Mouse (Mus musculus): ENCODE data around the gene Abcc2. TPM values are rescaled to one million over a fixed set of nuclear protein-coding genes. Genes with fewer than 3 reads are reported as not detected.

Abcc2 gene
- polyA plus RNA-seq, 1 experiment from 2014 or later, result 0.03 TPM

DNA sequence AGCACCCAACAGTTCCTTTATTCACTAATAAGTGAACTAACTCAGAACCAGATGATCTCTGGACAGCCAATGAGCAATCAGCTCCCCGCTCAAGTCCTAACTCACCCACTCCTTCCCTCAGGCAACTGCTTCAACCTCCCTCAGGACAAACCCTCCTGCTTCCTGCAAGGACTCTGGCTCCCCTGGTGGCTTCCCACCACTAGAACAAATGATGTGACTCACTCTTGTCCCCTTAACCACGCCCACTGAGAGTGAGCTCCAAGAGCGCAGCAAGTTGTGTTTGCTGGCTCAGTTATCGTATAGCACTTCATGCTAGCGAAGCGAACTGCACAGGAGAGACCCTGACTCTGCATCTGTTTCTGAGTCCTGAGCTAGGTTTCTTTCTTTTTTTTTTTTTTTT, 75.4 kb downstream of the Abcc2 start:
- H3K4me1 ChIP-seq, result no peaks in the 10 kb centered on the region
- H3K4me3 ChIP-seq (replicated peaks), result no peak overlapping the region
- H3K9ac ChIP-seq, result no peak overlapping the region
- peaks cover 81% of the 10 kb centered on the region for H3K36me3 ChIP-seq
- no peak overlapping the region for H3K4me2 ChIP-seq (replicated peaks)
- 78% methylated on average over 6 of the region's 6 CpGs for WGBS
- H3K9me3 ChIP-seq (replicated peaks), result no peaks in the 10 kb centered on the region
- no peak overlapping the region for H3K27ac ChIP-seq (replicated peaks)
- no peak for ATAC-seq (ENCODE audit: insufficient number of reproducible peaks, low FRiP score, low TSS enrichment, low read depth)
- H3K27me3 ChIP-seq, result no peaks in the 10 kb centered on the region

DNA sequence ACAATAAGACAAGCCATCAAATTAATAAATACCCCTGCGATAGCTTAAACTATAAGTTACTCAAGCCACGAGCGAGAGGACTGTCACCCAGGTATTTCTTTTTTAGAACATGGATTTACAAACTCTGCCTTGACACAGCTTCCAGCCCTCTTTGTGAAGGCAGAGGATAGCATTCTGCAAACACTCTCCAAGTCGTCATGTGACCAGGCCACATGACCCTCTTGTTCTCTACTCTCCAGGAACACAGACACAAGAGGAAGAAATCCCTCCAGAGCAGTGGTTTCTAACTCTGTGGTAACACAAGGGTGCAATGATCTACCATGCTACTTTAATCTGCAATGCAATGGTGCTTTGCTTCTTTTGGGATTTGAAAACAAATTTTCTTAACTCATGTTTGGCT, 88.4 kb downstream of the Abcc2 start:
- ATAC-seq (ENCODE audit: insufficient number of reproducible peaks, low FRiP score, low TSS enrichment, low read depth), result no peak
- Histone ChIP-seq H3K4me3 (replicated peaks) (no peak overlapping the region), H3K4me2 (replicated peaks) (no peak overlapping the region), H3K4me1 (0 out of 2 replicates have a peak, but pooled peaks cover 2% of the 10 kb centered on the region), H3K36me3 (peaks cover 76% of the 10 kb centered on the region), H3K27me3 (no peaks in the 10 kb centered on the region), H3K9ac (no peak overlapping the region), H3K27ac (replicated peaks) (no peak overlapping the region), H3K9me3 (replicated peaks) (no peaks in the 10 kb centered on the region)
- WGBS, result 93% methylated on average over 4 of the region's 4 CpGs

DNA sequence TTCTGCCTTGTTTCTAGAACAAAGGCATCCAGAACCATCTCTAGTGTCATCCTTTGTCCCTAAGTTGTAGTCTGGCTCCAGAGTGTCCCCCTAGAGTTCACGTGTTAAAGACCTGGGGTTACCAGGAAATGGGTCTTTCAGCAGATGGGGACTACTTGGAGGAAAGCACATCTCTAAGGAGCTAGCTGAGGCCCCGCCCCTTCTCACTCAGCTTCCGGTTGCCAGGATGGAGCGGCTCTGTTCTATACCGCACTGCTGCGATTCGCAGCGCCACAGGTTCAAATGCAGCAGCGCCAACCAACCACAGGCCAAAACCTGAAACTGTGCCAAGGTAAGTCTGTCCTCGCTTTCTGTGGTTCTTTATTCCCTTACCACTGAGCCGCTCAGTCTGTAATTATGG, 92.4 kb downstream of the Abcc2 start:
- peaks cover 40% of the 10 kb centered on the region for H3K4me1 ChIP-seq
- no peak for ATAC-seq (ENCODE audit: insufficient number of reproducible peaks, low FRiP score, low TSS enrichment, low read depth)
- H3K9ac ChIP-seq, result no peak overlapping the region
- no peak overlapping the region for H3K4me2 ChIP-seq (replicated peaks)
- 92% methylated on average over 11 of the region's 11 CpGs for WGBS
- H3K27ac ChIP-seq (replicated peaks), result no peak overlapping the region
- H3K36me3 ChIP-seq, result peaks cover 41% of the 10 kb centered on the region
- H3K4me3 ChIP-seq (replicated peaks), result no peak overlapping the region
- no peaks in the 10 kb centered on the region for H3K27me3 ChIP-seq
- H3K9me3 ChIP-seq (replicated peaks), result no peaks in the 10 kb centered on the region

- 15% methylated on average over 2 of the region's 2 CpGs for WGBS
- 0 out of 2 replicates have a peak overlapping the region, but pooled peaks have one; percentile 19 for H3K4me2 ChIP-seq (replicated peaks)
- H3K27ac ChIP-seq (replicated peaks), result peak overlapping the region; percentile 55; the same call in 1 of the 2 replicates
- H3K9me3 ChIP-seq (replicated peaks), result no peaks in the 10 kb centered on the region
- H3K4me1 ChIP-seq, result peaks cover 56% of the 10 kb centered on the region
- H3K9ac ChIP-seq, result no peak overlapping the region
- no peak overlapping the region for H3K4me3 ChIP-seq (replicated peaks)
- H3K27me3 ChIP-seq, result no peaks in the 10 kb centered on the region
- no peak for ATAC-seq (ENCODE audit: insufficient number of reproducible peaks, low FRiP score, low TSS enrichment, low read depth)
- H3K36me3 ChIP-seq, result peaks cover 26% of the 10 kb centered on the region
Observed at GRCm38 (mm10) chr19:43875996-43876395, 94.0 kb downstream of the Abcc2 start.

GRCm38 (mm10) chr19:43877364-43877763, 95.4 kb downstream of the Abcc2 start:
- ATAC-seq (ENCODE audit: insufficient number of reproducible peaks, low FRiP score, low TSS enrichment, low read depth), result no peak

DNA sequence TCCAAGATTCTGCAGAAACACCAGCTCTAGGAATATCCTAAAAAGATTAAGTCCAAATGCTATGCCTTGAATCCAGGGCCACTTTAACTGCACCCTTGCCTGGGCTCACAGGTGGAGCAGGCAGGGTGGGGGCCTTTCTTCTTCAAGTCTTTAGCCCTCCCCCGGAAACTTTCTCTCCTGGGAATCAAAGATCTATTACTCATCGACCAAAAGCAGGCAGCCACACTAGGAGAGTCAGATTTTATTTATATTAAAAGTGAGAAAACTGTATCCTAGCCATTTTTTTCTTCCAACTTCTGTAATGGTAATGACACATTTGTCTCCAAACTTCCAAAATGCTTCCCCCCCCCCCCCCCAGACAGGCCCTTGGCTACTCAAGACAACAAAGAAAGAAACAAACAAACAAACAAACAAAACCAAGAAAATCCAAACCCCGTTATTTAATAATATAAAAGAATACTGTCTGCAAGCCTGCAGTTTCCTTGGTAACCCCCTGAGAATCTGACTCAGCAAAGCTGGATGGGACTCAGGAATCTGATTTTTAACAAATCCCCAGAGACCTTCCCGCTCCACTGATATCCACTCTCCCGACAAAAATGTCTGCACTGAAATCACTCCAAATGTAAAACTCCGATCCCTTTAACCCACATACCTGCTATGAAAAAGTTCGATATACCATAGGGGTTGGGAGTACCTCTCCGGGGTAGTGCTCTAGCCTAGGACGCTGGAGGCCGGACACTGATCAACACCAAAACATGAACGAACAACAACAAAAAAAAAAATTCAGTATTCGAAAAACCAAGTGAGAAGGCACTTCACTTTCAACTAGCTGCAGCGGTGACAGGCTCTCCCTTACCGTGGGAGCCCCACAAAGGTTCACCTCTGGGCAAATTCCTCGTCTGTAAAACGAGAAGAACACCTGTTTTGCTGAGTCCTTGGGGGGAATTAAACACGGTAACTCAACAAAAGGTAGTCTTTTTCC, 96.4 kb downstream of the Abcc2 start:
- H3K4me2 ChIP-seq (replicated peaks), result peak overlapping the region; percentile 84
- WGBS, result 5% methylated on average over 17 of the region's 17 CpGs

More at GRCm38 (mm10) chr19:43877364-43877763, 95.4 kb downstream of the Abcc2 start:
- Histone ChIP-seq H3K9me3 (replicated peaks) (no peaks in the 10 kb centered on the region), H3K27ac (replicated peaks) (no peak overlapping the region), H3K4me2 (replicated peaks) (no peak overlapping the region), H3K9ac (no peak overlapping the region), H3K27me3 (no peaks in the 10 kb centered on the region), H3K4me3 (replicated peaks) (no peak overlapping the region), H3K36me3 (peaks cover 18% of the 10 kb centered on the region), H3K4me1 (peaks cover 56% of the 10 kb centered on the region)
- 71% methylated on average over 8 of the region's 8 CpGs for WGBS

GRCm38 (mm10) chr19:43879401-43880212, 97.6 kb downstream of the Abcc2 start:
- peak overlapping the region; percentile 63 for H3K9ac ChIP-seq
- no peaks in the 10 kb centered on the region for H3K27me3 ChIP-seq
- WGBS, result 1% methylated on average over 41 of the region's 41 CpGs
- ATAC-seq (ENCODE audit: insufficient number of reproducible peaks, low FRiP score, low TSS enrichment, low read depth), result peak; percentile 86
- H3K4me3 ChIP-seq (replicated peaks), result peak overlapping the region; percentile 65
- no peaks in the 10 kb centered on the region for H3K9me3 ChIP-seq (replicated peaks)
- peak overlapping the region; percentile 84 for H3K4me2 ChIP-seq (replicated peaks)
- peak overlapping the region; percentile 85 for H3K27ac ChIP-seq (replicated peaks)
- H3K36me3 ChIP-seq, result no peaks in the 10 kb centered on the region
- peaks cover 61% of the 10 kb centered on the region for H3K4me1 ChIP-seq

More for the DNA sequence above, 96.4 kb downstream of the Abcc2 start:
- Histone ChIP-seq H3K9ac (peak overlapping the region; percentile 21; the same call in 1 of the 2 replicates), H3K27ac (replicated peaks) (peak overlapping the region; percentile 85; the same call in 1 of the 2 replicates), H3K27me3 (no peaks in the 10 kb centered on the region), H3K4me1 (peaks cover 59% of the 10 kb centered on the region), H3K9me3 (replicated peaks) (no peaks in the 10 kb centered on the region), H3K4me3 (replicated peaks) (peak overlapping the region; percentile 65), H3K36me3 (0 out of 2 replicates have a peak, but pooled peaks cover 8% of the 10 kb centered on the region)
- ATAC-seq (ENCODE audit: insufficient number of reproducible peaks, low FRiP score, low TSS enrichment, low read depth), result no peak

- no peaks in the 10 kb centered on the region for H3K36me3 ChIP-seq
- H3K9me3 ChIP-seq (replicated peaks), result no peaks in the 10 kb centered on the region
- H3K4me3 ChIP-seq (replicated peaks), result no peak overlapping the region
- H3K4me1 ChIP-seq, result peaks cover 64% of the 10 kb centered on the region
- H3K27me3 ChIP-seq, result no peaks in the 10 kb centered on the region
- no peak for ATAC-seq (ENCODE audit: insufficient number of reproducible peaks, low FRiP score, low TSS enrichment, low read depth)
- no peak overlapping the region for H3K9ac ChIP-seq
- 0 out of 2 replicates have a peak overlapping the region, but pooled peaks have one; percentile 85 for H3K27ac ChIP-seq (replicated peaks)
- WGBS, result 13% methylated on average over 3 of the region's 3 CpGs
- no peak overlapping the region for H3K4me2 ChIP-seq (replicated peaks)
Observed at GRCm38 (mm10) chr19:43880420-43880819, 98.4 kb downstream of the Abcc2 start.

DNA sequence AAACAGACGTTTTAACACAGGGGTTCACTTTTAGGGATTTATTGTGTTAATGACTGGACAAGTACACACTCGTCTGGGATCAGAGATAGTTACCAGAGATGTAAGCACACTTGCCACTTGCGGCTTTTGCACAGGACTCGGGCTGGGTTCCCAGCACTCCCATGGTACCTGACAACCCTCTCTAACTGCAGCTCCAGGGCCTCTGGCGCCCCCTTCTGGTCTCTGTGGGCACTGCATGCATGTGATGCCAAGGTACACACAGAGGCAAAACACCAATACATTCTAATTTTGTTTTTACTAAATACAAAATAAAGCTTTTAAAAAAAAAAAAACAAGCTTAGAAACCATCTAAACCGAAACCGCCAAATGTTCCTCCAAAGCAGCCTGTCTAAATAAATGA, 99.6 kb downstream of the Abcc2 start:
- no peak overlapping the region for H3K4me3 ChIP-seq (replicated peaks)
- ATAC-seq (ENCODE audit: insufficient number of reproducible peaks, low FRiP score, low TSS enrichment, low read depth), result no peak
- H3K27ac ChIP-seq (replicated peaks), result no peak overlapping the region
- H3K9ac ChIP-seq, result no peak overlapping the region
- peaks cover 54% of the 10 kb centered on the region for H3K4me1 ChIP-seq
- WGBS, result 81% methylated on average over 7 of the region's 7 CpGs
- H3K4me2 ChIP-seq (replicated peaks), result no peak overlapping the region
- no peaks in the 10 kb centered on the region for H3K27me3 ChIP-seq
- no peaks in the 10 kb centered on the region for H3K36me3 ChIP-seq
- no peaks in the 10 kb centered on the region for H3K9me3 ChIP-seq (replicated peaks)

GRCm38 (mm10) chr19:43882895-43883573, 101.0 kb downstream of the Abcc2 start:
- no peak for ATAC-seq (ENCODE audit: insufficient number of reproducible peaks, low FRiP score, low TSS enrichment, low read depth)
- H3K36me3 ChIP-seq, result no peaks in the 10 kb centered on the region
- H3K4me2 ChIP-seq (replicated peaks), result 0 out of 2 replicates have a peak overlapping the region, but pooled peaks have one; percentile 8
- H3K27me3 ChIP-seq, result no peaks in the 10 kb centered on the region
- no peaks in the 10 kb centered on the region for H3K9me3 ChIP-seq (replicated peaks)
- no peak overlapping the region for H3K4me3 ChIP-seq (replicated peaks)
- peaks cover 44% of the 10 kb centered on the region for H3K4me1 ChIP-seq
- WGBS, result 34% methylated on average over 18 of the region's 18 CpGs
- H3K27ac ChIP-seq (replicated peaks), result no peak overlapping the region
- no peak overlapping the region for H3K9ac ChIP-seq

Measured in embryonic facial prominence, embryonic 15.5 days (tissue).